Mouse (Mus musculus) fibroblast of lung, adult 2 months (primary cell): ENCODE results near the gene Man1a2.

Experiments
- DNase-seq: peaks from one replicate; pipeline ENCODE4 v3.0.0-alpha.2; 2011; ENCODE audit warnings: low read depth

The Man1a2 gene

GRCm38 (mm10) chr3:100685763-100686370 is 564 bp upstream of the Man1a2 start:
- DNase-seq = no peak

DNA sequence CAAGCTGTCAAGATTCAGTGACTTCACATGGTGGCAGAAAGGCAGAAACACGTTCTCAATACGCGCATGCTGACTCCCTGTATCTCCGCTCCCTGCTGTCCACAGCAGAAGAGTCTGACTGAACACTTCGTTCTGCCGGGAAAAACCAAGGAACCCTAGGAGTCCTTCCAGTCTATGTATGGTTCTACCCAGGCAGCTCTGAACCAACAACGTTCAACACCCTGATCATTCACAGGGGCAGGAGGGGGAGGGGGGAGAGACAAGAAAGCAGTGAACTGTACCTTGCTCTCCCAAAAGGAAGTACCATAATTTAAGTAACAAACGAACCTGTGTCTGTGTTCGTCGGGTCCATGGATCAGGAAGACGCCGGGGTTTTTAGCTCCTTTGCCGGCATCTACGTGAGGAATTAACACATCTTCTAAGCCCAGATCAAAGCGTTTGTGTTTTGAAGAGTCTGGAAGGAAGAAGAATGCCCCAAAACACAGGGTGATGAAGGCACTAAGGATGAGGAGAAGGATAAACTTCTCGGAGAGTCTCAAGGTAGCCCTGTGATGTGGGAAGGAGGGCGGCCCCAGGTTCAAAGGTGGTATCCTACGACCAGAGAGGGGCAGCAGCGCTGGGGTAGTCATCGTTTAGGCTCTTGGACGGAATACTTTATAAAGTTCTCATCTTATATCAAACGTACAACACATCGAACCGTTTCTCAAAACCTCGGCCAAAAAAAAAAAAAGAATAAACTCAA is 898 bp downstream of the Man1a2 start:
- DNase-seq = no peak

- no peak for DNase-seq
Measured at GRCm38 (mm10) chr3:100682841-100683240, 2.5 kb downstream of the Man1a2 start.

DNA sequence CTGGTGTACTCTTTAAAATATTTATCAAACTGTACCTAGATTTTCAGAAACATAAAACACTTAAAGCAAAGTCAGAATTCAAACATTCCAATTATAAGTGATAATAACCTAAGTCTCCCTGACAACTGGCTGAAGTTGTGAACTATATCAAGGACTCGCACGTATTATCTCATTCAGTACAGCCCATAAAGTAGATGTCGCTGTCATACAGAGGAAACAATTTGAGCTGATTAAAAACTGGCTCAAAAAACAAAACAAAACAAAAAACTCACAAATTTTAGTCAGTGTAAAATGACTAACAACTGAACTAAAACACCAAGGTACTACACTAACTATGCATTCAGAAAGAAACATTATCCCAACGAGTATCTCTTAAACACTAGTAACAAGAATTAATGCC is 3.0 kb downstream of the Man1a2 start:
- DNase-seq = no peak

GRCm38 (mm10) chr3:100681448-100682092 is 3.7 kb downstream of the Man1a2 start:
- DNase-seq = no peak

DNA sequence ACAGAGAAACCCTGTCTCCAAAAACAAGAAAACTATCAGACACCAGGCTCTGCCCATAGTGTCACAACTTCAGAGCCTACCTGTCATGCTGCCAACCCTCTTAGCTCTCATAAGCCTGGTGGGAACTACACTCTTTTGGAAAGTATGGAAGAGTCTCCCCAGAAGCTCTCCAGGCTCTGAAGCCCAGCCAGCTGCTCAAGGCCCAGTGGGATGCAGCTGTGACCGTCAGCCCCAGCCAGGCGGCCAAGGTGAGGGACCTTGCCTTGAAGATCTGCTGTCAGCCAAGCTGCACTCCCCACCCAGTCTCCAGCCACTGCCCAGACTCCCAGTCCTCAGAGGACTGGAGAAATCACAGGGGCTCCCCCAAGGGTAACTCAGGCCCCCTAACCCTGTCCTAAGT is 5.1 kb downstream of the Man1a2 start:
- DNase-seq = no peak

GRCm38 (mm10) chr3:100678951-100679570 is 6.2 kb downstream of the Man1a2 start:
- DNase-seq = no peak

DNA sequence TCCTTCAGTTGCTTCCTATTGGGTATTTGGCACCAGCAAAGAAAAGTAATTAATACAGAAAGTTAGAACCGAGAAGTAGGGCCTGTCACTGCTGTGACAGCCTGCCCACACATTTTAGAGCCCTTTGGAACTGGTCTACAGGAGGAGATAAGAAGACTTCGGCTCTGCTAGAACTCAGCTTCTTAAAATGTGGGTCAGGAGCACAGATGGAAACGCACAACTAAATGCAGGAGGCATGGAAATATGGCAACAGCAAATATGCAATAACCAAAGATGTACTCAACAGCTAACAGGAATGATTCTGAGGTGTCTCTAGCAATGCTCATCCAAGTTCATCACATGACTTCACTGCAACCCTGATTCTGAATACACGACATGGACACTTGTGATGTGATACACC is 10.2 kb downstream of the Man1a2 start:
- no peak for DNase-seq

- no peak for DNase-seq
Measured at GRCm38 (mm10) chr3:100670412-100670811, 14.9 kb downstream of the Man1a2 start.

- DNase-seq = no peak
Measured at GRCm38 (mm10) chr3:100653291-100653690, 32.0 kb downstream of the Man1a2 start.

DNA sequence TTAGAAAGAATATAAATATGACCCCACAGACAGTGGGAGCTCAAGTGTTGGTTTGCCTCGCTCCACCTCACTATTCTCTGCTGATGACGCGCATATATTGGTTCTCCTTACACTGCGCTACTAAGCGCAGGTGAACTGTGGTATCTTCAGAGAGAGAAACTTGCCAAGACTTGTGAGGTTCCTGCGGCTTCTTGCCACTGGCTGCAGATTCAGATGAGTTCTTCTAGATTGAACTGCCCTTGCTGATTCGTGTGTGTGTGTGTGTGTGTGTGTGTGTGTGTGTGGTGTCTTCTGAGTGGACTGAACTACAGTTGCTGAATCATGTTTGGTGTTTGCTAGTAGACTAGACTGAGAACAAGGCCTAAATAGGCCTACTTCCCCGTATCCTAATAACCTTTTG is 43.7 kb downstream of the Man1a2 start:
- DNase-seq = no peak

DNA sequence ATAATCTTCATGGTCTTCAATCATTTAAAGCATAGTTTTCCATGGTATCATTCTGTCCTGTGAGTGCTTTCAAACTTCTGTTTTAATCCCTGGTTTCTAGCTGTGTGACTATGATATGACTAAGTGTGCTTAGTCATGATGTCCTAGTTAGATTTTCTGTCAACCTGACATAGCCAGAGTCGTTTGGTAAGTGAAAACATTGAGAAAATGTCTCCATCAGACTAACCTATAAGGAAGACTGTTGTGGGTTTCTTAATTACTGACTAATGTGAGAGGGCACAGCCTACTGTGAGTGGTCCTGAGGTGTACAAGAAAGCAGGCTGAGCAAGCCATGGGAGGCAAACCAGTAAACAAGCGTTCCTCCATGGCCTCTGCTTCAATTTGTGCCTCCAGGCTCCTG is 49.0 kb downstream of the Man1a2 start:
- peak; percentile 15 for DNase-seq

- DNase-seq = no peak
Measured at GRCm38 (mm10) chr3:100634821-100635220, 50.5 kb downstream of the Man1a2 start.

GRCm38 (mm10) chr3:100618511-100618910 is 66.8 kb downstream of the Man1a2 start:
- DNase-seq = no peak

- DNase-seq = no peak
Measured at GRCm38 (mm10) chr3:100610916-100611315, 74.4 kb downstream of the Man1a2 start.

GRCm38 (mm10) chr3:100604539-100604938 is 80.8 kb downstream of the Man1a2 start:
- DNase-seq = peak; percentile 3

GRCm38 (mm10) chr3:100599265-100599820 is 86.0 kb downstream of the Man1a2 start:
- peak; percentile 44 for DNase-seq

DNA sequence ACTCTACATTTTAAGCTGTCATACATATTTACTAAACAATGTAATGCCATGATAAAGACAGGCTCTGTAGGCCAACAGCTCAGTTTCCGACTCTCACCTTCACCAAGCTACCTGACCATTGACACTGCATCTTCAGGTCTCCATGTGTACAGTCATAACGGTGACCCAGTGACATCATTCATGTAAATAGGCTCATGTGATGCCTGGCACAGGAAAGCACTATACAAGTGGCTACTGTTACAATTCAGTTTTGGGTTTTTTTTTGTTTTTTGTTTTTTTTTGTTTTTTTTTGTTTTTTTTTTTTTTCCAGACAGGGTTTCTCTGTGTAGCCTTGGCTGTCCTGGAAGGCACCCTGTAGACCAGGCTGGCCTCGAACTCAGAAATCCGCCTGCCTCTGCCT is 94.2 kb downstream of the Man1a2 start:
- DNase-seq = no peak

DNA sequence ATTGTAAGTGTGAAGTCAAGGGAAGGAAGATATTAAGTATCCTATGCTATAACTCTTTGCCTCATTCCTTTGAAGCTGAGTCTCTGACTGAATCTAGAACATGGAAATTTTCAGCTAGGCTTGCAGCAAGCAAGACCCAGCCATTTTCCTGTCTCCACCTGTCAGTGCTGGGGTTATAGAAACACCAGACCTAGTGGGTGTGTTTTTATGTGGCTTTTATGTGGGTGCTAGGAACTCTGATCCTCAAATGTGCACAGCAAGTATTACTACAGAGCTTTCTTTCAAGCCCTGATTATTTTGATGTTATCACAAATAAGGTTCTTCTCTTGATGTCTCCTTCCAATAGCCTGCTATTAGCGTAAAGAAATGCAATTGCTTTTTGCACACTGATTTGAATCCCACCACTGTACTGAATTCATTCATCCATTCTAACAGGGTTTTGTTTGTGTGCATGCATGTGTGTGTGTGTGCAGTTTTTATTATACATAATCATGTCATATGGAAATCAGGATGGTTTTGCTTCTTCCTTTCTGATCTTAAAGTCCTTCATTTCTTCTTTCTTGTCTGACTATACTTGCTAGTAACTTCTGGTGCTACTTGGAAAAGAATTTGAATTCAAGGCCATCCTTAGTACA is 102.5 kb downstream of the Man1a2 start:
- no peak for DNase-seq

DNA sequence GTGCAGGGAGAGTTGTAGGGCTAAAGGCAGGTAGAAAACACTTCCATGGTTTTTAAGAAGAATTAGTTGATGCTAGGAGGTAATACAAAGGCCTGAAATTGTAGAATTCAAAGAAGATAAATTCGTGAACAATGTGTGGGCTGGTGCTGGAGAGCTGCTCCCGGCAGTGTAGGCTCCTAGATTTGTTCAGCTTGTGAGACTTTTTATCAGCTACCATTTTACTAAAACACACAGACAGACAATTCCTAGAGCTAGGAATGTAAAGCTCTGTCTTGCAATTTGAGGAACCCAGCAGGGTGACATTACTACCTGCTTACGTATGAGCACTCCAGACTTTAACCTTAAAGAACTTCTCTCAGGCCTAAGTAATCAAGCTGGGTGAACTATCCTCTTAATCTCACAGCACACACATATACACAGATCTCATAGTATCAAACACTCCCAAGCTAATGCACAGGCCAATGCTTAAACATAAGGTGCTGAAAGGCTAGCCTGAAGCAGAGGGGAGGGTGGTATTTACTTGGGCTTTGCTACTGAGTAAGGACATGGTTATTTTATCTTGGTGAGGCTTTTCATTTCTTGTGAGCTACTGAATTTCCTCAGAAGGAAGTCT is 112.6 kb downstream of the Man1a2 start:
- no peak for DNase-seq
